Mouse (Mus musculus): ENCODE data around the gene Fank1.
A peak's percentile ranks its signal among the peaks of the same experiment; 100 is the strongest.

Gene Fank1

DNA sequence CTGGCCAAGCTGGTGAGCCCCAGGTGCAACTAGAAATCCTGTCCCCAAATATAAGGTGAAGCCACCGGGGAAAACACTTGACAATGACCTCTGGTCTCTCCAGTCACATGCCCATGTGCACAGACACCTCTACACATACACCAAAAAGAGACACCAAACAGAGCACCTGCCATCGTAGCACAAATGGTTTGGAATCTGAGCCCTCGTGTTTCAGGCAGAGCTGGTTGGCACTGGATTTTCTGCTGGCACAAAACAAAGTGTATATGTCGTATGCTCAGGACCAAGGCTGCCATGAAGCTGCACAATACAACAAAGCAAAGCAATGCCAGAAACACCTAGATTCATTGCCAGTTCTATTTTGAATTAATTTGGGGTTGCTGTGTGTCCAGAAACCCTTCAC is 8.6 kb upstream of the Fank1 start:
- DNase-seq (ENCODE audit: low read depth, low spot score) = no peak

DNA sequence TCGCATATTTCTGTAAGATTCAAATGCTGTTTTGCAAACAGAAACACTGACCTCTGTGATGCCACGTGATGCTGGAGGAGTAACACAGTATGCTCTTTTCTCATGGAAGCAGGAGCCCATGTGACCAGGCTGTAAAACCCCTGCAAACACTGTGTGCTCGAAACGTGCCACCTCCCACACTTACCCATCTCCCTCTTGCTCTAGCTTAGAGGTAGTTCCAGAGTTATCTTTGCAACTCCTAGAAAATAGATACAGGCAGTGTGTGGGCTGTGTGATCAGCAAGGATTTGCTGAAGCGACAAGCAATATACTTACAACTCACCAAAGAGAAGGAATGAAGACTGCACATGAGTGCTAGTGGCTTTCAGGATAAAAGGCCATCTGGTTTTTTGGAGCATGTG is 8.1 kb upstream of the Fank1 start:
- no peak for DNase-seq (ENCODE audit: low read depth, low spot score)

DNA sequence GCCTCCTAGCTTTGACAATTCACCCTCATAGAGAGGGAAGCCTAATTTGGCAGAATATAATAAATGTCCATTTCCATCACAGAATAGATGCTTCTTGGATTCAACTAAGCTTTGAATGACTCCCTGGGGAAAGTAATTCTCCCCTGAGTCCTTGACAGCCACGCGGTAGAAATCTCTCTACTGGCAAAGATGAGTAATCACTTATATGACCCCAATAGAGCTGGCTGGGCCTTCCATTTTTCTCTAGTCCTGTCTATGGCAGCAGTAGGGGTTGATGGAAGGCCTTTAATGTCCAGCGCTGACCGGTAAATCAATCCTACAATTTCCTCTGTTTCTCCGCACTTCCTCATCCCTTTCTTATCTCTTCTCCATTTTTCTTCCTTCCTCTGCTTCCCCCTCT is 1.5 kb upstream of the Fank1 start:
- DNase-seq (ENCODE audit: low read depth, low spot score) = no peak

DNA sequence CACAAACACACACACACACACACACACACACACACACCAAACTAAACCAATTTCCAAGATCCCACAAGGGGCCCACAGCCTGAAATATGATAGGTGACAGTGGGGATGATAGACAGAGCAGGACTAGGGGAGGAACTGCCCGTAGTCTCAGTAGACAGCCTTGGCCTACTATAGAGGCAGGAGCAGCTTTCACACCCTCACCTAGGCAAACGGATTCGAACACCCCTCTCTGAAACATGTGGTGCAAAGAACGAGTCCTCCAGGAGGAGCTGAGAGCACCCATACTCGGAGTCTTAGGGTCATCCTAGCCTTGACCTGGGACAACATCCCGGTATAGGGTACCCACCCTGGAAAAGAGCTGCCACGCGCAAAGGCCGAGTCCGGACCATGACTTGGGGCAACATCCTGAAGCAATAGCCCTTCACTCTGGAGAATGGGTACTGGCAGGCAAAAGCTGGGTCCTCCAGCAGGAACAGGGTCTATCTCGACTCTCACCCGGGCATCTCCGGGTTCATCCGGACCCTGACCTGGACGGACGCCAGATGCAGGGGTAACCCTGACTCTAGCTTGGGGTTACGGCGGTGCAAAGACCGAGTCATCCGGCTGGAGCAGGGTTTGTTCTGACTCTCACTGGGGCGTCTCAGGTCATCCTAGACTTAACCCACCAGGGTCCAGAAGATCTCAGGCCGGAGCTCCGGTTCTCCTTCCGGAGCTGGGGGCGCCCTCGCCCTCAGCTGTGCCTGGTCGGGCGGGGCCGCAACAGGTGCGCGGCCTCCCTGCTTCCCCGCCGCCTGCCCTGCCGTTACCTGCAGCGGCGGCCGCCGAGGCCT is 650 bp upstream of the Fank1 start:
- peak; percentile 67 for DNase-seq (ENCODE audit: low read depth, low spot score)

DNA sequence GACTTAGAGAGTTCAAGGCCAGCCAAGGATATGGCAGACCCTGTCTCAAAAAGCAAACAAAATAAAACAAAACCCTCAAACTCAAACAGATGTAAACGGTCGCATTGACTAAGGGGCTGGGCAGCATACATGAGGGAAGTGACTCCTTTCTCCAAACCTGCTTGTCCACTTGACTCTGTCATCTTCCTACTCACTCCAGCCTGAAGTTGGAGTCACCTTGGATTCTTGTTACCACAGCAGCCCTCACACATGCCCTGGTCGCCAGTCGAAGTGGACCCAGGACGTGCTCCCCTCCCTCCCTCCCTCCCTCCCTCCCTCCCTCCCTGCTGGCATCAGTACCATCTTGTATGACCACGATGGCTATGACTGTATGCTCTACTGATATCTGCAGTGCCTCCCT is 4.9 kb downstream of the Fank1 start:
- no peak for DNase-seq (ENCODE audit: low read depth, low spot score)

DNA sequence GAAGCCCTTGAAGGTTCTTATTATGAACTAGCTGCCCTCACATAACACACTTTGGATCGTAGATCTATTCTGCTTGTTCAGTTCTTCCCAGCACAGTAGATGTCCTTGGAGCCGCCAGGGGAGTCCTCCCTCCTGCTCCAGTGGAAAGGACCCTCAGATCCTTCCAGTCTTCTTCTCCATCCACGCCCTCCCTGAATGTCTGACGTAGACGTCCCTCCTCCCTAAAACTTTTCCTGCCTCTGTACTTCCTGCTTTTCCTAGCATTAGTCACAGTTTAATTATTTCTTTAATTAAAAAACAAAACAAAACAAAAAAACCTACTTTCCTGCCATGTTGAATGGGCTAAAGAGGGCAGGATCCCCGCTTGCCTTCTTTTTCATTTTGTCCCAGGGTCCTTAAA is 5.3 kb downstream of the Fank1 start:
- no peak for DNase-seq (ENCODE audit: low read depth, low spot score)

DNA sequence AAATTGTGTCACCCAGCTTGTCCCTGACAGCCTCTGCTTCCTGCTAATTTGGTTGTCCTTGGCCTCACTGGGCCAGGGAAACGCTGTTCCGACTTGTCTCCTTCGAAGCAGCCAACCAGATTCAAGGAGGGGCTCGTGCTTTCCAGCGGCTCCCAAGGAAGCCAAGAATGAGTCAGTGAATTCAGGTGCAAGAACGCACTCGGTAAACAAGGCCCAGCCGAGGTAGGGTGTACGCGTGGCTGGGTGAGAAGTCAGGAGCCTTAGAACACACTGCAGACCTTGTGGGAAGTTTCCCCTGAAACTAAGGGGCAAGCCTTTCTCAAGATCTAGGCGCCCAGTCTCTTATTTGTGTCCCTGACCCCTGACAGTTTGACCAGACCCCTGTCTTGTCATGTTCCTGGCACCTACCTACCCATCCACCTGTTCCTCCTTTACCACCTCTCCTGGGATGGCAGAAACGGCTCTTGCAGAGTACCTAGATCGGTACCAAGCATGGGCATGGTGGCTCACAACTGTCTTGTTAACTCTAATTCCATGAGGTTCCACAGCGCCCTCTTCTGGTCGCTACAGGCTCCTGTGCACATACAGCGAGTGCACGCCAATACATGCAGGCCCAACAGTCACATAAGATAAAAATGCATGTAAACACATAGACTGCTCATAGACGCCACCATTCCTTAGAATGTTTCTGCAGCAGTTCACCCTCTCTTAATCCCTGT is 6.2 kb downstream of the Fank1 start, which contains the start of gene Dhx32:
Gene Dhx32, minus strand, starts transcription at position 10 of the 719 bp plus-strand sequence.
- peak; percentile 94 for DNase-seq (ENCODE audit: low read depth, low spot score)

DNA sequence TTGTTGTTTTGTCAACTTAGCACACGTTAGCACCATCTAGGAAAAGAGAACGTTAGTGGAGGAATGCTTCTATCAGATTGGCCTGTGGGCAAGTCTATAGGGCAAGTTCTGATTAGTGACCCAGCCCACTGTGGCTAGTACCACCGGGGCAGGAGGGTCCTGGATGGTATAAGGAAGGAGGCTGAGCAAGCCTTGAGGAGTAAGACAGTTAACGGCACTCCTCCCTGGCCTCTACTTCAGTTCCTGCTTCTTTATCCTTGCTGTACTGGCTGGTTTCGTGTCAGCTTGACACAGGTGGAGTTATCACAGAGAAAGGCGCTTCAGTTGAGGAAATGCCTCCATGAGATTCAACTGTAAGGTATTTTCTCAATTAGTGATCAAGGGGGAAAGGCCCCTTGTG is 10.9 kb downstream of the Fank1 start:
- DNase-seq (ENCODE audit: low read depth, low spot score) = no peak

DNA sequence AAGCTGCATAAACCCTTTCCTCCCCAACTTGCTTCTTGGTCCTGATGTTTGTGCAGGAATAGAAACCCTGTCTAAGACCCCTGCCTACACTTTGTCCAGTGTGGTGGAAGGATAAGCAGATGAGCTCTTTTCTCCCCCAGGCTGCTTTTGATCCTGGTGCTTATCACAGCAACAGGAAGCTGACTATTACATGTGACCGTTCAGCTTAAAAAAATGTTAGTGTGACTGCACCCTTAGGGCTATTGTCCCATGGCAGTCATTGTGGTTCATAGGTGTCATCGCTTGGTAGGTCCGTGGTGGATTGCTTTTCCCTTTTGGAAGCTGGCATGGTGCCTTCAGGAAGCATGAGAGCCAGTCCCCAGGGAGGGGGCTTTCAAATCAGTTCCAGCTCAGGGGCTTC is 11.5 kb downstream of the Fank1 start:
- DNase-seq (ENCODE audit: low read depth, low spot score) = no peak

DNA sequence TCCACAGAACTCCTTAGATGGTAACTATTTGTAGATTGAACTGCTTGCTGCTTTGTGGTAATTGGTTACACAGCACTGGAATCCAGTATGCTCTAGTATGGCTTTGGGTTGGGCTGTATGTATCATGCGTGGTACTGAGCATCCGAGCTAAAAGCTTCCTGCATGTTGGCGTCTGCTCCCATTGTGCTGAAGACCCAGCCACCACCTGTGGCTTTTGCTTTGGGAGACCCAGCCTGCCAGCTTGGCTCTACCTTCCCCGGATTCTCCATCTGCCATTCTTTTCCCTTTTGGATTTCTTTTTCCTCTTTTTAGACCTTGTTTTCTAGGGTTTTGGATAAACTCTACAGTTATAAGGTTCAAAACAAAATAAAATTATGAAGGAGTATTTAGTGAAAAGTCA is 13.5 kb downstream of the Fank1 start:
- no peak for DNase-seq (ENCODE audit: low read depth, low spot score)

DNA sequence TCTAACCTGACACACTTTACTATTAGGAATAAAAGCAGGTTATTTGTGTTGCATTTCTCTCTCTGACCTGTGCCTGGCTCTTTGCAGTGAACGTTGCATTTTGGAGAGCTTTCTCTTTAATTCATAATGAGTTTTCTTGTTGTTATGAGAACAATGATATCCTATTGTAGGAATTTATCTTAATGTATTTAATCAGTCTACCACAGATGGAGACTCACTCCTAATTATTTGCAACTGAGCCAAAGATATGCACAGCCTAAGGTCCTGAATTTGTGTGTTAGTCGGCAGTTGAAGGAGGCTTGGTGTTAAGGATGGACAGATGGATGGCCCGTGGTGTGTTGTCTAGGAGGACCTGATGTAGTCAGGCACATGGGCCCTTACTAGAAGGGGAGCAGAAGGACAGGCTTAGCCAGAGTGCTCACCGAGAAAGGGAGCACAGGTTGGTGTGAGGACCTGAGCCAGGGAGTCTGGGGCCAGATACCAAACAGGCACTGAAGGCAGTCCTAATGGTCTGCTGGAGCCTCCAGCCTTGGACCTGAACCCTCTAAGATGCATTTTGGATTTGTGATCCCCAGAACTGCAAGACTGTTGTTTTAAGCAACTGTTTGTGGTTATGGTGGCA is 14.1 kb downstream of the Fank1 start:
- DNase-seq (ENCODE audit: low read depth, low spot score) = no peak

DNA sequence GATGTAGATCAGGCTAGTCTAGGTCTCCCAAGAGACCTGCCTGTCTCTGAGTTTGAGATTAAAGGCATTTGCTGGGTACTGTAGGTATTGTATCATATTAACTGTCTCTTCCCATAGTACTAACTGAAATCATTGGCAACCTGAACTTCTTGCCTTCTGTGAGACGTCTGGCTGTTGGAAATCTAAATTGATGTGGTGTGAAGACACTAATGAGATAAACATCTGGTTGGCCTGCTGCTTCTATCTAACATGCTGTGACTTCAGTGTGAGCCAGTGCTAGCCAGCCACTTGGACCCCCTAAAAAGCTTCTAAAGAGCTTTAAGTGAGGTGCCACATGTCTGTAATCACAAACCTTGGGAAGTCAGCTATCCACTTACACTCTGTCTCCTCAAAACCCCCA is 16.1 kb downstream of the Fank1 start:
- DNase-seq (ENCODE audit: low read depth, low spot score) = no peak

DNA sequence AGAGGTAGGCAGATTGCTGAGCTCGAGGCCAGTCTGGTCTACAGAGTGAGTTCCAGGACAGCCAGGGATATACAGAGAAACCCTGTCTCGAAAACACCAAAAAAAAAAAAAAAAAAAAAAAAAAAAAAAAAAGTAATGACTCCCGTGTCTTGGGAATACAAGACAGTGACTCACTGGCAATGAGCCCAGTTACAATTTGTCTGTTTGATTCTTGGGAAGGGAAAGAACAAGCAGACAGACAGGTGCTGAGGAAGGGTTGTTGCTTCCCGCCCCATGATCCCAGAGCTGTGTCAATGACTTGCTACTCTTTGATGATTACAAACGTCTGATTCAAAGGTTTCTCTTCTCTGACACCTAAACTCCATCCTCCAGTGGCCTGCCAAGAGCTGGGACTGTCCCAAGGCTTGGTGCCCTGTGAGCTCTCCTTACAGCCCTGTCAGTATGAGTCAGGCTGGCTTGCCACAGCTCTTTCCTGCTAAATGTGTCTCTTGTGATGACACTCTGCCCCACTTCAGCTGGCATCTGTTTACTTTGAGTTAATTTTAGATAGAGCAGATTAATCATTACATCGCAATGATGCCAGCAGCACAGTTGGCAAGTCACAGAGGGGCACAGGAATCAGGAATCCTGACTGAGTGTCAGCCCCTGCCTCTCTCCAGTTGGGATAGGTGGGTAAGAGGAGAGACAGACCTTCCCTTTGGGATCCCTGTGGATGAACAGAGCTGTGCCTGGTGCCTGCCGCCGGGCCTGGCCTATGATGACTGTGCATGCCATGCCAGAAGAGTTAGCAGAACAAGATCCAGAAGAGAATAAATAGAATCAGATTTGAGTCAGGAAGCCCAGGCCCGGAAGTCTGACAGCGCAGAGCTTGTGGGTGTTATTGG is 16.8 kb downstream of the Fank1 start:
- DNase-seq (ENCODE audit: low read depth, low spot score) = no peak

DNA sequence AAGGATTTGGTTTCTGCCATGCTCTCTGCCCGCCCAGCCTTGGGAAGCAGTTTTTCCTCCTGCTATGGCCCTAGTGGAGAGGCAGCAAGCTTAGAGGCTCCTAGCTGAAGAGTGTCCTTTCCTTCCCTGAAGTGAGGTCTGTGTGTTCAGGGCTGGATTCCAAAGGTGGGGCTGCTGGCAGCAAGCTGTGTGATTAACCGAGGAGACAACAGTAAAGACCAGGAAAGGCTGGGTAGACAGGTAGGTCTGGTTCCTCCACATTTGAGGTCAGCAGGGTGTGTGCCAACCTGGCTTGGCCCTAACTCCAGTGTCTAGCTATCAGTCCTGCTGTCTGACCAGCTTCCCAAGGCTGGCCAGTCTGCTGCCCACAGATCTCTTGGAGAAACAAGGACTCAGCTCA is 18.1 kb downstream of the Fank1 start:
- DNase-seq (ENCODE audit: low read depth, low spot score) = no peak

DNA sequence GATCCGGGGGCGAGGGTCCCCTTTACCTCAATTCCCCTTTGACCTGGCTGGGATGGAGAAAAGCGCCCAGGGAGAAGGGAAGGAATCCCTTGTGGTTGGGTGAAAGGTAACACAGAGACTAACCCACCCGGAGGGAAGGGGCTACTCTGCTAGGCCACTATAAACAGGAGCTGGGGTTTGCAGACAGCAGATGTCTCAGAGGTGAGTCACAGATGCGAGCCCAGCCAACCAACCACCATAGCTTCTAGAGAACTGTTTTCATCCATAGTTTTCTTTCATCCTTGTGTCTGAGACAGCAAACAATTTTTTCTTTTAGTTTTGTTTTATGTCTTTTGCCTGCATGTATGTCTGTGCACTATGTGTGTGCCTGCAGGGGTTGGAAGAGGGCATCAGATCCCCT is 23.3 kb downstream of the Fank1 start:
- DNase-seq (ENCODE audit: low read depth, low spot score) = no peak

DNA sequence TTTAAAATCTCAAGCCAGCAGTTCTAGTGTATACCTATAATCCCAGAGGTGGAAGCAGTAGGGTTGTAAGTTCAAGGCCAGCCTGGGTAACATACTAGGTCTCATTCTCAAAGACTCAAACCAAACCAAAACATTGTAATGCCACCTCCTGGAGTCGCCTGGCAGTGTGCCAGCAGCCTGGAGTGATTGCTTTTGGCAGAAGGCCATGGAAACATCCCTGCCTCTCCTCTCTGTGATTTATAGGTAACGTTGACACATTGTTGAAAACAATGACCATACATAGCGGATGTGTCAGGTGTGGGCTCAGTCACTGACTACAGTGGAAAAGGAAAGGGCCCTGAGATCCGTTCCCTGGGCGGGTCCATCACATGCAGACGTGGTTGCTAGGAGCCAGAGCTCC is 25.2 kb downstream of the Fank1 start:
- DNase-seq (ENCODE audit: low read depth, low spot score) = peak; percentile 31

DNA sequence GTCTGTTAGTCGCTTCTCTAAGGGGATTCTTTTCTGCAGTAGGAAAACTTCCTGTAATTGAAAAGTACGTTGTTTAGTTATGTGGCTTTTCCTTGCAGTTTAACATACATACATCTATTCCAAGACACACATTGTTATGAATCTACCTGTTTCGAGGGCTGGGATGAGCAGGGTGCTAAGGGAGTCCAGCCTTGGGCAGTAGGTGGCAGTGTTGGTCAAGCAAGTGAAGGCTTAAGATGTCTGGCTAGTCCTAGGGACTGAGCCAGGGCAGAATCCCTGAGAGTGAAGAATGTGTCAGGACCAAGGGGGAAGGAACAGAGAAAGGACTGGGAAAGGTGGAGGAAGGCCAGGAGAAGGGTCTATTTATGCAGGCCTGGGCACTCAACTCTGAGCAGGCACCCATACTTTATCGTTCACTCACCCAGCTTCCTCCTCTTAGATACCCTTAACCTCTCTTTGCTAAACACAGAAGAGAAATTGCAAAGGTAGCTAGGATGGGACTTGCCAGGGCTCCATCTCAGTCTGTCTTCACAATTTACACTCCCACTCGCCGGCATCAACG is 29.0 kb downstream of the Fank1 start:
- DNase-seq (ENCODE audit: low read depth, low spot score) = peak; percentile 70

DNA sequence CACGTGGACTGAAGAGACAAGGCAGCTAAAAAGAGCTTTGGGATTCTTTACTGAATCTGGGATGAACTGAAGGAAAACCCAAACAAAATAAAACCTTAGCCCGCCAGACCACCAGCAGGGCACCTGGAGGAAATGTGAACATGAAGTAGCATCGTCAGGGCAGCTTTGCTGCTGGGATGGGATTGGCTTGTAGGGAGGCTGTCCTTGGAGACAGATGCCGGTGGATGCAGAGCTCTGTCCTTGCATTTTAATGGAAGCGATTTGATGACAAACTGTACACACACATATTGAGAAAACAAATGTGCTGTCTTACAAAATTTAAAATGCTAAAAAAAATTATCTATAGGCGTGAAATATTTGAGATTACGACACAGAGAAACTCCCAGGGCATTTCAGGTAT is 36.3 kb downstream of the Fank1 start:
- DNase-seq (ENCODE audit: low read depth, low spot score) = no peak

DNA sequence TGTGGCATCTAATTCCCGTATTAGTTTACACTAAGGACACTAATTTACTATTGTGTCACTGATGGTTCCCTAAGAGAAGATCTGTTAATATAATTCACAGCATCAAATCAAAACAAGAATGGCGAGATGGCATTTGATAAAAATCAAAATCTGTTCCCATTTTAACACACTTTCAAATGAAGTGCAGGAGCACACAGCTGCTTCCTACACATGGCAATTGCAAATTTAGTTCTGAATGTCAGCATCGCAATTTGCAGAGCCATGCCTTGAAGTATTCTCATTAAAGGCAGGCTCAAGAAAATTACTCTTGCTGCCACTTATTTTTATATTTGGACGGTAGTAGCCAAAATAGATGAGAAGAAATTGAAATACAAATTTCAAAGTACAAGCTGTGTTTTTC is 36.7 kb downstream of the Fank1 start:
- no peak for DNase-seq (ENCODE audit: low read depth, low spot score)

DNA sequence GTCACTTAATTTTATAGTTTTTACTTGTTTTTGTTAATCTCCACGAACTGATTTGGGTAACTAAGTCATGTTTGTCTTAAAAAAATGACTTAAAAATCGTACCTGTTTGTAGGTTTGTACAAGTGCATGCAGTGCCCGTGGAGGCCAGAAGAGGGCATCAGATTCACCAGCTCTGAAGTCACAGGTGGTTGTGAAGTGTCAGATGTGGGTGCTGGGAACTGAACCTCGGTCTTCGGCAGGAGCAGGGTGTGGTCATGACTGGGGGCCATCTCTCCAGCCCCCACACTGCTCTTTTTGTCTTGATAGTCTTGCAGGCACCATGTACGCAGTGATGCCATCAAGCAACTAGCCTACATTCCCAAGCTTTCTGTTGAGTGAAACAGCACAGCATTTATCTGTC is 47.1 kb downstream of the Fank1 start:
- peak; percentile 45 for DNase-seq (ENCODE audit: low read depth, low spot score)

DNA sequence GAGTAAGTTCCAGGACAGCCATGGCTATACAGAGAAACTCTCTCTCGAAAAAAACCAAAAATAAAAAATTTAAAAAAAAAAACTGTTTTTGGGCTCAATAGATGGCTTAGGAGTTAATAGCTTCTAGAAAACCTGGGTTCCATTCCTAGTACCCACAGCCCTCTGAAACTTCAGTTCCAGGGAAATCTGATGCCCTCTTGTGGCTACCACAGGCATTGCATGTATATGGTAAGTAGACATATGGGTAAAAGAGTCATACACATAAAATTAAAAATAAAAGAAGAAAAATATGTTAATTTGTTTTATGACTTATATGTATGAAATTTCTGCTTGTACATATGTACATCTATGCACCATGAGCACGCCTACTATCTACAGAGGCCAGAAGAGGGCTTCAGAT is 47.9 kb downstream of the Fank1 start:
- DNase-seq (ENCODE audit: low read depth, low spot score) = peak; percentile 73

Data from R1 (cell line).